Mouse (Mus musculus): ENCODE measurements around the gene Frmd8.

Gene Frmd8

DNA sequence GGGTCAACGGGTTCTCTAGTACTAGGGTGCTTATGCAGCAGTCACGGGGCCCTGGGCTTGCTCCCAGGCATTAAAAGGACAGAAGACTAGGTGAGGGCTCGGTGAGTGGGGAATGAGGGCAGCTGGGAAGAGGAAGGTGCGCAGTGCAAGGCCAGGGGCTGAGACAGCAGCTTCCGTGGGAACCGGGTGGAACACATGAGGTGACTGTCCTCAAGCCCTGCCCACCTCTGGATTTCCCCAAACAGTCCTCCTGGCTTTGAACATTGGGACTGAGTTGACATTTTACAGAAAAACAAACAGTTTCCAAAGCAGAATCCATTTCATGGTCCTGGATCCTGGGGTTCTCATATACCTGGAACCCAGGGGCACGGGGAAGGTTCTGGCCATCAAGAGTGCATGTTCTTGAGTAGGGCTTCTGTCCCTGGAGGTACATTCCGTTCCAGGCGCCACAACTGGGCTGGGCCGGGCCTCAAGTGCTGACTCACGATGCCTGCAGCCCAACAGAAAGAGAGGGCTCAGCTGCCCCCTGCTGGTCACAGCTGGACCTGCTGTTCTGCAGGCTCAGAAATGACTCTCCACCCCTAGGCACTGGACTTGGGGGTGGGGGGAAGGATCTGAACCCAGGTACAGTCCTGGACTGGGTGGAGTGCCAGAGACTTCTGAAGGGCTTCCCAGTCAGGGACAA, 25.1 kb downstream of the Frmd8 start:
- in situ Hi-C loops (cut with MboI), result loop anchor here (5.0 kb wide), 1 partner anchor 58 kb away; no protein-coding TSS in a partner anchor

DNA sequence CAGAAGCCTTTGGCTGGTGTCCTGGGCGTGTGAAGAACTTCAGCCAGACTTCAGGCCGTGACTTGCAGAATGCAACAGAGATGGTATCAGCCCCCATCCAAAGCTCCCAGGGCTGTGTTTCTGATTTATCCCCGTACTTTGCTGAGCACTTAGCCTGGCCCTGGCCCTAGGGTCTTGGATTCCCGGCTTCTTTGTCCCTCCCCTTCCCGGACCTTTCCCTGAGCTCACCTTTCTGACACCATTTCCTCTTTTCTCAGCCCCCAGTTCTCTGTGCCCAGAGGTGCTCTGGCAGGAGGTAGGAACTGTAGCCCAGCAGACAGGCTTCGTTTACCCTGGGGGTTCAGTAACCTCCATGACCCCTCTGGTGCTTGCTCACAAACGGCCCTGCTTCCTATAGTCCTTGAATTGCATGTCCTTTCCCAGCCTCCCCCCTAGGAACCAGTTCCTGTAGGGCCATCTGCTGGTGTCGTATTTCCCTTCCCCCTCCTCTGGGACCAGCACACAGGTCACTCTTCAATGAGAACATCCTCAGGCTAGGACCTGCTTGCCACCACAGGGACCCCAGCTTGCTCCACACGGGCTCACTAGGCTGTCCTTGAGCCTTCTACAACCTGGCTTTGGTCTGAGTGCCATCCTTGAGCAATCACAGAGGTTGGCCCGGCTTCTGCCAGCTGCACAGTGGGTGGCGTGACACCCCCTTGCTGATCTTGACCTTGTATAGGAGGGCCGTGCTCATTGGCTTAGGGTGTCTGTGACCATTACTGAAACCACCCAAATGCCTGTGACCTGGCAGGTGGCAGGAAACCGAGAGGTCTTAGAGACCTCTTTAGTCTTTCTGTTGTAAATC, 26.0 kb downstream of the Frmd8 start:
- in situ Hi-C loops (cut with MboI), result loop anchor here (5.0 kb wide), 1 partner anchor 57 kb away; no protein-coding TSS in a partner anchor

DNA sequence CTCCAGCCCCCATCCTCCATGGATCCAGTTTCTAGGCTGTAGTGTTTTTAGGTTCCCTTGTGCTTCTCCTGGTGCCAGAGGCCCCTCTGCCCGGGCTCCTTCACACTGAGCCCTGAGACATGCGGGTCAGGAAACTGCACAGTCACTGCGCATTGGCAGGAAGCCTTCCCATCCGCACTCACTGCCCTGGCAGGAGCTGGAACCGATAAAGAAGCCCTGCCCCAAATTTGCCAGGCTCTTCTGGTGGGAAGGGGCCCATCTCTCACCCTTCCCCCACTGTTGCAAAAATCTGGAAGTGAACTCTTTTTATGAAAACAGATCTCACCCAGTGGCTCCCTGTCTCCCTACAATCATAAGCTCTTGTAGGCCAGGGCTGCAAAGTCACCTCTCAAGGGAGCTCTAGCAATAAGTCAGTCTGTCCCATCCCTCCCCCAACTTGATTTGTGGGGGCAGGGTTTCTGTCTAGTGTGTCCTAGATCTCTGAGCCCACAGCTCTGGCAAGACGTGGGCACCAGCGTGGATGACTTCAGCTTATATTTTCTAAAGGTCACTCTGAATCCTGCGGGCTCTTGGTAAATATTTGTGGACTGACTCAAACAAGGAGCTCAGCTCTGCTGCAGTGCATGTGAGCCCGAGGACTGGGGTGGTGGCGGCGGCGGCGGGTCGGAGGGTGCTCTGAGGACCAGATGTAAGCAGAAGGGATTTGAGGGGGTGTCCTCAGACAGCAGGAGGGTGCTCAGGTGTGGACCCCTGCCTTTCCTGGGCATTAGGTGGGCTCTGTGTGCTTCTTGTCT, 26.8 kb downstream of the Frmd8 start:
- in situ Hi-C loops (cut with MboI), result loop anchor here (5.0 kb wide), 1 partner anchor 56 kb away; no protein-coding TSS in a partner anchor

DNA sequence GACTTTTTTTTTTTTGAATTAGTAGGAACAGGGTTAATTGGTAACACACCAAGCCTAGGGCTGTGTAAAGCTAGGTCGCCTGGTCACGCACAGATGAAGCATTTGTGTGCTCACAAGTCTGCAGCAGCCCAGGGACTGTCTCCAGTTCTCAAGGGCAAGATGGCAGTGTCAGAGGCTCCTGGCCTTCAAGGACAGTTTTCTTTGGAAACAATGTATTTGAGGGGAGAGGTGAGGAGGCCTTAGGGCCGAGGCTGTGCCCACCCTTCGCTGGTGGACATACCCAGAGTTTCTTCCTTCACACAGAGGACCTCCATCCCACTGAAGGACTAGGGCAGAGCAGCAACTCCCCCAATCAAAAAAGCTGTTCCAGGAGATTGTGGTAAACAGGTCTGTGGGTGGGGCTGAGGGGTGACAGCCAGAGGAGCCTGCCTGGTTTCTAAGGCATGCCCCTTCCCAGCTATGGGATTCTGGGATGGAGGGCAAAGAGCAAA, 27.7 kb downstream of the Frmd8 start:
- in situ Hi-C loops (cut with MboI), result loop anchor here (5.0 kb wide), 1 partner anchor 55 kb away; no protein-coding TSS in a partner anchor

DNA sequence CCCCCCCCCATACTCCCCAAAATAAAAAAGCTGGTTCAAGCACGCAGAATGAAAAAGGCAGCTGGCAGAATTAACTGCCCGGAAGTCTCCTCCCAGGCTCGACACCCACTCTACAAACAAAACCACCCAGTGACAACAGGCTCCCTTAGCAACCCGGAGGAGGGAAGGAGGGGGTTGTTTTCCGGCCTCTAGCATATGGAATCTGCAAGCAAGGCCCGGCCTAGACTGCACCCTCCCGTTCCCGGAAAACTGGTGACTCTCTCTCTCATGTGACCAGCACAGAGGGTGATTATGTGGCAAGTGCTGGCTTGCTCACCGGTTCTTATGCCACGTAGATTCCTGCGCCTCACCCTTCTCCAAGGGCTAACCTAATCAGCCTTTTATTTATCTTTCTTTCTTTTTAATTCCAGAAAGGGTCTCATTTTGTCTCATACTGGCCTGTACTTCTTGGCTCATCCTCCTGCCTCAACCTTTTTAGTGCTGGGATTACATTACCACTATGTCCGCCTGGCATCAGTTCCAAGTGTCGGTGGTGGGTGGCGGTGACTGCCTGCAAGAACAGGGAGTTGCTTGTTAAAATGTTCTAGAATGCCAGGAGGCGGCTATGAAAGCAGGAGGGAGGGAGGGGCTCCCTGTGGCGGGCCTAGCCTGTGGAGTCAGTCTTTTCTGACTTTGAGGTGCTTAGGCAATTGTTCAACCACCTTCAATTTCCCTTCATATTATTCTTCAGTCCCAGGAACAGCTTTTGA, 28.3 kb downstream of the Frmd8 start:
- in situ Hi-C loops (cut with MboI), result loop anchor here (5.0 kb wide), 1 partner anchor 54 kb away; no protein-coding TSS in a partner anchor

DNA sequence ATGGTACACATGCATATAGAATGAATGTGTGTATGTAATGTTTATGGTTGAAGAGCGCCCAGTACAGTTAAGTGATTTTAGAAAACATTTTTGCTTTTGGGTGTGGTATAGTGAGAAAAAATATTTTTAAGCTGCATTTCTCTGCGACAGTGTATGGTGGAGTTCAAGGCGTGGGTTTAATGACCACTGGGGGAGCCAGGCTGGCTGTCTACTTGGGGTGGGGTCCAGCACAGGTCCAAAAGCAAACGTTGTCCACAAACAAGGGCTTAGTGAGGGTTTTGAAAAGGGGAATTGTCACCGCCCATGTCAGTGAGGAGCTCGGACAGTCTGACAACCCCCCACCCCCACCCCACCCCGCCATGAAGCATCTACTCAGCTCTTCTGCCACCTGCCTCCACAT, 28.9 kb downstream of the Frmd8 start:
- in situ Hi-C loops (cut with MboI), result loop anchor here (5.0 kb wide), 1 partner anchor 54 kb away; no protein-coding TSS in a partner anchor

DNA sequence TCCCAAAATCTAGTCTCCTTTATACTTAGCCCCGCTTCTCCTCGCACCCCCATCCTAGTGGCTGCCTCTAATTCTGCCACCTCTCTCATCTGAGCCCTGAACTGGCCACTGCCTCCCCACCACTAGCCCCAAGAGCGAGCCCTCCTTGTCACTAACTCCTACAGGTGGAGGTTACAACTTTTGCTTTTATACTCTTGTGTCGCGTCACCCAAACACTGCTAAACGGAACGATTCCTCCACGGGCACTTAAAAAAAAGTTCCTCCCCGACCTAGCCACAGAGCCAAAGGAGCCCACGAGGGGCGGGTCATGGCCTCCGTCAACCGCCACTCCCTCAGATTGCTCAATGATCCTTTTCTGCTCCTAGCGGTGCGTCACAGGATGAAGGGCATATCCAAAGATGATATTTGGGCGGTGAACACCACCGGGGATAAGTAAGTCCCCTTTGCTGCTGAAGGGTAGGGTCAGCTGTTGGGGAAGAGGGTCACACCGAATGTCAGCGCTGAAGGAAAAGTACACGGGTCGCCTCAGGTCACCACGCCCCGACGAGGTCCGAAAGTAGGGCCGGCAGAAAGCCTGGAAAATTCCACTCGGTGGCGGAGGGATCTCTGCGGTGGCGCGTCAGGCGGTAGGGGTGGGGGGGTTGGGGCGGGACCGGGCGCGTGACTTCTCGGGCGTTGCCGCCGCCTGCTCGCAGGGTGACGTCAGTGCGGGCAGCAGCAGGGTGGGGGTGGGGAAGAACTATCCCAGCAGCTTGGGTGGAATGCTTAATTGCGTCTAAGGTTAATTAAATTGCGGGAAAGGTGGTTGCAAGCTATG, 29.5 kb downstream of the Frmd8 start:
- in situ Hi-C loops (cut with MboI), result loop anchor here (5.0 kb wide), 1 partner anchor 53 kb away; no protein-coding TSS in a partner anchor

DNA sequence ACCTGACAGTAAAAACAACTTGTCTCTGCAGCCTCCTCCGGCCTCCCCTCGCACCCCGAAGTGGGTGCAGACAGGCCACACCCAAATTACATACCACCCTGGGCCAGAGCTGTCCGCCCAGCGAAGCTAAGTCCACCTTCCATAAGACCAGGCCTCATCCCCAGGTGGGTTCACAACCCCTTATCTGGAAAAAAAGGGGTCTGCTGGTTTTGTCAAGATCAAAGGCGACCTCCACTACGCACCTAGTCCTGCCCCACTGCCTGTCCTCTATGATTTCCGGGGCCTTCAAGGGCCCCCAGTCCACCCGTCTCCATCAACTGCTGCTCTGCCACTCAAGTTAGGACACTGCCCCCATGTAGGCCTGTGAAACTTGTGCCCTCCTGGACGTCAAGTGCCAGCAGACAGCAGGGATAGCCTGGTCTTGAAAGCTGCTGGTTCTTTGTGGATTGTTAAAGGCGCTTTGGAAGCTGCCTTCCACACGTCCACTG, 30.2 kb downstream of the Frmd8 start:
- in situ Hi-C loops (cut with MboI), result loop anchor here (5.0 kb wide), 1 partner anchor 53 kb away; no protein-coding TSS in a partner anchor

DNA sequence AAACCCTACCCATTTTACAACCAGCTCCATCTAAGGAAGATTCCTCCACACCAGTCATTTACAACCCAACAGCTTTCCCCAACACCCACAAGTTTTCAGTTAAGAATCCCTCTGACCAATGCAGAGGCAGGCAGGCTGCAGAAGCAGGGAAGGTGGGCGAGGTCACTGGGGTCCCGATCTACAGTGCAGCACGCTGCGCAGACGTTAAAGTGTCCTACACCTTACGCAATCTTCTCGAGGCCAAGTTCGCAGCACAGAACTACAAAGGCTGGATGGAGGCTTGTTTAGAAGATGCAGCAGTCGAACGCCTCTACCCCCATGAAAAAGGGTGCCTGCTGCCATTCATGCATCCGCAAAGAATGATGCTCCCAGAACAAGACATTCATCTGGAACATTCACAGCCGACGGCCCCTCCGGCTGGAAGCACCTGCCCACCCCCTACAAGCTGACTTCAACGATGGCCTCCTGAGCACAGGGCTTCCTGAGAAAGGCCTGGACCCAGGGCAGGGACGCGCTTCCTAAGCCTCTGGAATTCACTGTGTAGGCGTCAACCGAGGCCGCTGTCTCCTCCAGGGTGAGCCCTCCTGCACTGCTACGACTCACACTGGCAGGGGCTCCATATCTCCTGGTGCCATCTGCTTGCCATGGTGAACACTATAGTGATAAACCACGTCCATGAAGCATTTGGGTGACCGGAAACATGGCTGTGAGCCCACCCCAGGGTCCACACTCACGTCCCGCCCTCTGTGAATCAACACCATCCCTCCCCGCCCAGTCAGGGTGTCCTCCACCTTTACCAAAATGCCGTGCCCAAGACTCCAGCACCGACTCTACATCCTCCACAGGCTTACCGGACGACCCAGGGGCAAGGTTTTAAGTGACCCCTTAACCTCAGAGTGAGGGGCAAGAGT, 31.0 kb downstream of the Frmd8 start:
- in situ Hi-C loops (cut with MboI), result no loop called here

DNA sequence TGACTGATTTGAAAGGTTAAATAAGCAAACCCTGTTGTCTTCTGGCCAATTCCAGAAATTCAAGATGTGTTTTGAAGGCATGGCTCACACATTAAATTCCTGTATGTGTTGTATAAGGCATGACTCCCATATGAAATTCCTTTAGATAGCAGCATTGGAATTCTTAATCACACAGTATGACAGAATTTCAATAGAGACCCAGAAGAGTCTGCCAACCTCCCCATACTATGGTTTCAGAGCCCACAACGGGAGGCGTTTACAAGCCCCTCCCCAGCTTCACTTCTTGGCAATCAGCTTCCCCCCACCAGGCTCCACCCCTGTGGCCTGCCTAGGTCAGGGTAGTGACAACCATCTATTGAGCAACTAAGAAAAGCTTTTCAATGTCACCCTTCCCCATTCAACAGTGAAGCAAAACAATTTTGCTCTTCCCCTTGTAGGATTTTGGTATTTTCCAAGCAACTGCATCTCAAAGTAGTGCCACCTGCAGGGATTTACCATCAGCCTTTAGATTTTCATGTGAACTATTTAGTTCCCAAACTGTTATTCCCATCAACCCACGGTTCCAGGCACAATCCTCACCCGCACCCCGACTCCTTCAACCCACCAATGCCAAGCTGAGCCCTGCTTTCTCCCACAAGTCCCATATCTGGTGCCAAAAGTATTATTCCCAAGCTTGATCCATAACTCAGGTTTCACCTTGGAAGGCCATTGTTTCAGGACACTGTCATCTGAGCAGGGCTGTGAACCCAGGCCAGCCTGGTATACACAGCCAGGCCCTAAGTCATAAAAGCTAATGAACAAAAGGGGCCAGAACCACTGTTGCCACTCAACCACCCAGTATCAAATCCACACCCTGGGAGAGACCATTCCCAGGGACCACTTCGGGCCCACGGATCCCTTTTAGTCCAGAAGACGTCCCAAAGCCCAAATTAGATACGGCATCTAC, 32.0 kb downstream of the Frmd8 start:
- in situ Hi-C loops (cut with MboI), result no loop called here

DNA sequence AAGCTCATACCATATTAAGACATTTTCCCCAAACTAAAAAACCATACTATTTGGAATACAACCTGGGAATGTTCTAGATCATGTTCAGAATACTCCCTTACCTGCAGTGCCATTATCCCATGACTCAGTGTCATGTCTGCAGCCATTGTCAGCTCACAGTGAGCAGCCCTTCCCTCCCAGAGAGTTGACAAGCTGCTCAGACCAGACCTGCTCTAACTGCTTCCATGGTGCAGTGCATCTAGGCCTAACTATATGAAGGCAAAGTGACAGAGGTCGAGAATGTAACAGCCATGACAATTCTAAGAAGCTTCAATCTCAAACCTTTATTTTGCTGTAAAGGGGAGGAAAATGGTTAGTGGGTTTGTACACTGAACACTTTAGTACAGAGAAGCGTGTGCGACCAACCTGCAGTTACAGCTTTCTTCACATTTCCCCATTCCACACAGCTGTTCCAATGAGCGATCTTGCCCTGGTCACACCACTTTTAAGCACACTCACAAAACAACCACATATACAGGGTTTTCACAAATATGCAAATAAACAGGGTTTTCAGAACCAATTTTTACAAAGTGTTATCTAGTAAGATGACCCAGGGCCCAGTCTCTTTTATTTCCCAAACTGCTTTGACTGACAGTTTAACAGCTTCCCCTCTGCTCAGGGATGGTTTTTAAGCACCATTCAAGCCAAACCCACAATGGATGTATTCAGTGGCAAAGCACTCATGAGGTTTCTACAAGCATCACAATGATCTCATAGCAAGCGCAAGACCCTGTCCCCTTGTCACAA, 32.9 kb downstream of the Frmd8 start:
- in situ Hi-C loops (cut with MboI), result no loop called here

DNA sequence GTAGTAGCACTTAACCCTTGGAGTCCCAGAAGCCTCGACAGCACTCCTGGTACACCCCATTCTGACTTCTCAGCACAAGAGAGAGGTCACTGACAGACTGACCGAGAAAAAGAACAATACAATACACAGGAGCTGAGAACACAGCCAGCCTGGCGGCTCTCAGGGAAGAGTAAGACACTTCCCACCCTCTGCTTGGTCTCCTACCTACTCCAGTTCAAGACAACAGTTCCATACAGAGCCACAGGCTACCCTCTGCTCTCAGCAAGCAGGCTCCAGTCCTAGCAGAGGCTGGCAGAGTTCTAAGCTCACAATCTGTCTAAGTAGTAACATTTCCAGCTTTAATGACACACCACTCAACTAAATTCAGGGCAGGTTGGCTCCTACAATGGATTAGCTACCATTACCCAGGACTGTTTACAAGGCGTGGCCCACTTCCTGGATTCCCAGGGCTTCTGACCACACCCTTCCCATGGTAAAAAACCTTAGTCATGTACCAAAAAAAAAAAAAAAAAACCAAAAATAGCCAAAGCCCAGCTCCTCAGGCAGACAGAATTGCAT, 33.6 kb downstream of the Frmd8 start:
- in situ Hi-C loops (cut with MboI), result no loop called here

DNA sequence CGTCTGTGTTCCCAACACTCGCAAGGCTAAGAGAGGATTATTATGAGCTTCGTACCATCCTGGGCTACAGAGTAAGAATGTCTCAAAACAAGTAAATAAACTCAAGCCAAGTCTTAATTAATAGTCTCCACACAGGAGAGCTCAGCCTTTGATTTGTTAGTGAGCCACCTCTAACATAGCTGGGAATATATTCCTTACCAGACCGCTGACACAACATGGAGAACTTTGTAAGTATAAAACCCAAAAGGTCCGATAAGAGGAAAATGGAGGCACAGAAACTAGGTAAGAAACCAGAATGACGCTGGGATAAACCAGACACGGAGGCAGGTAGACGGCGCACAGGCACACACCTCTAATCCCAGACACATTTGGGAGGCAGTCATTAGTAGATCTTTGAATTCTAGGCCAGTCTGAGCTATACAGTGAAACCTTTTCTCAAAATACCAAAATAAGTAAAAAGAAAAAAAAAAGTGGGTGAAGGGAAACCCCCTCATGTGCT, 34.1 kb downstream of the Frmd8 start:
- in situ Hi-C loops (cut with MboI), result no loop called here

DNA sequence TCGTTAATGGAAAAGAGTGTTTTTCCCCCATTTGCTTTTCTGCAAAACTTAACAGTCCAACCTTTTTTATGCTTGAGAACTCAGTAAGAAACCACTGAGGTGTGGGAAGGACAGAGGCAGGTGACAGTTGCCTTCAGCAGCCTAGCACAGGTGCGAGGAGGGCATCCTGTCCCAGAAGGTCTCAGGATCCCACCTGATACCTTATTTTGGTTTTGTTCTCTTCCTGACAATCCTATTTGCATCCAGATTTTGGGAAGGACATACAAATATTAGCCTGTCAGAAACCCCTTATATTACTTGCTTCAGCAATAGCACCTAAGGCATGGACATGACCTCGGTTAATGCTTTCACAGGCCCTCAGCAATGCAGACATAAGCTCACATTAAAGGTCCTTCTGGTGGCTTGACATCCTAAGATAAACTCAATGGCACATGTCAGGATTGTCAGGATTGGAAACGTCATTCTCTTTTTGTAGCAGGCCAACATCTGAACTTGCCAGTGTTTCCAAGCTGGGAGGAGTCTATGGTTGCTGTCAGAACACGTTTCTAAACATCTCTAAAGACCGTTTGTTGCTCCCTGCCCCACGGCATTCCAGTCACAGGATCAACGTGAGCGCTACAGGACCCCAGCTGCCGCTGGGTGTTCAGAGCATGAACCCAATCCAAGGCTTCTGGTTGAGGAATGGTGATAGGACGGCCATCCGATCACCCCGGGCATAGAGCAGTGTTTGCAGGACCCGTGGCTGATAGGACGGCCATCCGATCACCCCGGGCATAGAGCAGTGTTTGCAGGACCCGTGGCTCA, 34.8 kb downstream of the Frmd8 start:
- in situ Hi-C loops (cut with MboI), result no loop called here

DNA sequence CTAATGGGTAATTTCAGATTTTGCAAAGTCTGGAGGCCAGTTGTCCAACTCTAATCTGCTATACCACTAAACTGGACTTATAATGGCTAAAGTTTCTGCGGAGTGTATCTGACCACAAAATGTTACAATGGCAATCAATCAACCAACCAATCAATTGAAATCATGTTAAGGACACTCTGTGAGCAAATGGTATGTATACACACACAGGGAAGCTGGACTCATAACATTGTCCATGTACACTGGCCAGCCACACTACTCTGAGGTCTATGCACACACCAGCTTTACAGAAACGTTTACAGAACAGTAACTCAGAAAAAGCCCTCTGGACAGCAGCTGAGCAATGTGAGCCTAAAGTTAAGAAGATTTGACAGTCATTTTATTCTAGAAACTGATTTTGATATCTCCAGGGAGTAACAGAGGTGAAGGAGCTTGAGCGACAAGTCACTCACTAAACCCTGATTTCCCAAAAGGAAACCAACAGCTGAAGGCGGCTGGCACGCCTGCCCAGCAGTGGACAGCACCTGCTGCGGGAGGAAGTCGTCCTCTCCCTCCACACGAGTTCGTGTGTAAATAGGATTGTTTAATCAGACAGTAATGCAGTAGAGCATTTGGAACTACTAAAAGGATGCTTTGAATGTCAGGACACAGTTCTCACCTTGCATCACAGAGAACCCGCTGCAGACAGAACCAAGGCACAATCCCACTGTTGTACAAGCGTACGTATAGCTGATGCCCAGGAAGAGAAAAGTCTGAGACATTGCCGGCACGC, 35.6 kb downstream of the Frmd8 start:
- in situ Hi-C loops (cut with MboI), result no loop called here

Data from mature B cell (primary cell).